Mouse (Mus musculus) spleen, postnatal 36 days (tissue): ENCODE measurements around the gene Sf3a1.
A peak's percentile ranks its signal among the peaks of the same experiment; 100 is the strongest.

Experiments
- DNase-seq, 2 experiments: peaks; one replicate each; pipeline ENCODE4 v3.0.0; 2022; ENCODE audit warnings: low spot score in 2 of 2, mixed read lengths in 1 of 2

Gene Sf3a1

GRCm38 (mm10) chr11:4215061-4215460 is 54.9 kb downstream of the Sf3a1 start:
- no peak for DNase-seq

GRCm38 (mm10) chr11:4216248-4217000 is 56.3 kb downstream of the Sf3a1 start:
- no peak for DNase-seq

- peak; percentile 92 for DNase-seq
These were observed 57.9 kb downstream of the Sf3a1 start, which contains the start of gene Castor1 for GRCm38 (mm10) chr11:4217914-4218629. TSS of gene Castor1 (plus strand) at chr11:4218225.

GRCm38 (mm10) chr11:4218637-4219036 is 58.5 kb downstream of the Sf3a1 start:
- DNase-seq: no peak

- DNase-seq: peak; percentile 61 to 67
These were observed 59.2 kb downstream of the Sf3a1 start for GRCm38 (mm10) chr11:4219317-4219751.

- DNase-seq: no peak
These were observed 59.8 kb downstream of the Sf3a1 start for GRCm38 (mm10) chr11:4219908-4220307.

GRCm38 (mm10) chr11:4220443-4221400 is 60.6 kb downstream of the Sf3a1 start:
- peak; percentile 75 to 85 for DNase-seq

GRCm38 (mm10) chr11:4222046-4222950 is 62.1 kb downstream of the Sf3a1 start:
- peak in 1 of 2 experiments; percentile 42 for DNase-seq

- DNase-seq: peak in 1 of 2 experiments; percentile 42
These were observed 63.4 kb downstream of the Sf3a1 start for GRCm38 (mm10) chr11:4223393-4224188.

- no peak for DNase-seq
These were observed 64.1 kb downstream of the Sf3a1 start for GRCm38 (mm10) chr11:4224223-4224622.

GRCm38 (mm10) chr11:4226569-4227325 is 66.6 kb downstream of the Sf3a1 start:
- DNase-seq: no peak

- DNase-seq: no peak
These were observed 68.3 kb downstream of the Sf3a1 start for GRCm38 (mm10) chr11:4228463-4228862.

GRCm38 (mm10) chr11:4229841-4230240 is 69.7 kb downstream of the Sf3a1 start:
- DNase-seq: no peak

- no peak for DNase-seq
These were observed 71.3 kb downstream of the Sf3a1 start for GRCm38 (mm10) chr11:4231435-4231834.
